Mouse (Mus musculus) stomach, embryonic 14.5 days (tissue): ENCODE measurements at regions not wholly inside any gene's neighbourhood (a gene's known extent, or its start where the extent isn't known, plus 50 kb on each side); places are given as distances from the start of the nearest gene placed in this dataset.

Source experiments
- ATAC-seq: fragments of 200-750 bp; cut with Nextera tagmentation; 2 replicates; pipeline ENCODE4 v1.8.0; 2017; ENCODE audit warnings: low read depth, moderate TSS enrichment; ENCODE audit not compliant: insufficient number of reproducible peaks, insufficient read depth, low FRiP score
- H3K27ac ChIP-seq: fragments of 300-500 bp; sonication (generic); 2 replicates; pipeline ENCODE4 v1.5.1; 2014; ENCODE audit warnings: mild to moderate bottlenecking, low read length, moderate library complexity, mixed read lengths
- H3K27me3 ChIP-seq: fragments of 300-500 bp; sonication (generic); 2 replicates; pipeline ENCODE4 v1.6.1; 2014; ENCODE audit warnings: low read length, control low read depth, mixed read lengths; ENCODE audit not compliant: control insufficient read depth, insufficient read depth
- H3K36me3 ChIP-seq: fragments of 300-500 bp; sonication (generic); 2 replicates; pipeline ENCODE4 v1.6.1; 2014; ENCODE audit warnings: mild to moderate bottlenecking, control low read depth, low read length, moderate library complexity, mixed read lengths; ENCODE audit not compliant: control insufficient read depth, insufficient read depth
- H3K4me1 ChIP-seq: fragments of 300-500 bp; sonication (generic); 2 replicates; pipeline ENCODE4 v1.6.1; 2014; ENCODE audit warnings: low read length, control low read depth, mixed read lengths; ENCODE audit not compliant: control insufficient read depth, insufficient read depth
- H3K4me2 ChIP-seq: fragments of 300-500 bp; sonication (generic); replicated peaks from 2 replicates; pipeline ENCODE4 v1.6.1; 2014; ENCODE audit warnings: low read depth, low read length, control low read depth
- H3K4me3 ChIP-seq: fragments of 300-500 bp; sonication (generic); 2 replicates; pipeline ENCODE4 v1.5.1; 2014; ENCODE audit warnings: low read depth, low read length, control low read depth
- H3K9ac ChIP-seq: fragments of 300-500 bp; sonication (generic); replicated peaks from 2 replicates; pipeline ENCODE4 v1.6.1; 2014; ENCODE audit warnings: low read depth, mild to moderate bottlenecking, control low read depth, low read length, moderate library complexity, mixed read lengths
- H3K9me3 ChIP-seq: fragments of 300-500 bp; sonication (generic); 2 replicates; pipeline ENCODE4 v1.6.1; 2016; ENCODE audit warnings: low read depth, low read length, control low read depth; ENCODE audit not compliant: control insufficient read depth
- WGBS: fragments of 180-500 bp; shearing (Covaris S2); extraction: QIAGEN DNeasy Blood & Tissue Kit; methylation state at CpG from one replicate; pipeline ENCODE4 v1.1.7; 2014; 5-methylcytosine and 5-hydroxymethylcytosine counted together

DNA sequence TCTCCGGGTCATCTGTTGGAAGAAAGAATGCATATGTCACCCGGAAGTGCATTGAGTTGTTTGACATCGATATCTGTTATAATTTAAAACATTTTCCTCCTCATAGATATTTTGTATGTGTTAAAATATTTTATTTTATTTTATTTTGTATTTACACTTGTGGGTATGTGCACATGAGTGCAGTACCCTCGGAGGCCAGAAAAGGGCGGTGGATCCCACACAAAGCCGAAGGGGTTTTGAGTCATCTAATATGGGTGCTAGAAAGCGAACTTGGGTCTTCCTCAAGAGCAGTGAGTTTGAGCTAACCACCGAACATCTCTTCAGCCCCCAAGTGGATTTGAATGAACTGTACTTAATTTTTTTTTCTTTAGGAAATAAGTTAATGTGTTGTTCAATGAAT lies 156.0 kb downstream of the Gm11011 start:
- no peaks in the 10 kb centered on the region for H3K4me1 ChIP-seq
- no peaks in the 10 kb centered on the region for H3K27me3 ChIP-seq
- no peak overlapping the region for H3K27ac ChIP-seq
- no peak overlapping the region for H3K9ac ChIP-seq
- ATAC-seq, result no peak
- no peaks in the 10 kb centered on the region for H3K9me3 ChIP-seq
- no peak overlapping the region for H3K4me3 ChIP-seq
- H3K4me2 ChIP-seq, result no peak overlapping the region
- H3K36me3 ChIP-seq, result no peaks in the 10 kb centered on the region
- WGBS, result 96% methylated on average over 8 of the region's 8 CpGs

DNA sequence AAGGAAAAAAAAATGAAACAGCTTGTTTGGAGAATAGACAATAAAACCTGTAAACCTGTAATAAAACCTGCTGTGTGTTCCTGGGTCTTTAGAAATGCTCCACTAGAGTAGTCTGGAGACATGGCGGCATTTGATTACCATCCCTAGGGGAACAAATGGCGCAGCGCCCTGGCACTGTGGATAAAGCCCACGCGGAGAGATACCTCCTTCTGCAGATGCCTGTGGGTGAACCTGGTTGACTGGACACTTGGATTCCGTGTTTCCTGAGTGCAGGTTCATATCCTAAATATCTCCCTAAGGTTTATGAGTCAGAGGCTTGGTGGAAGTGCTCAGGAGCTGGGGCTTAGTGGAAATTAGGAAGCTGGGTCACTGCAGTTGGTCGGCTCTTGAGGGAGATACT lies 158.1 kb downstream of the Gm11011 start:
- no peak overlapping the region for H3K4me2 ChIP-seq
- WGBS, result 90% methylated on average over 7 of the region's 7 CpGs
- H3K27me3 ChIP-seq, result no peaks in the 10 kb centered on the region
- no peaks in the 10 kb centered on the region for H3K9me3 ChIP-seq
- H3K36me3 ChIP-seq, result no peaks in the 10 kb centered on the region
- H3K9ac ChIP-seq, result no peak overlapping the region
- ATAC-seq, result no peak
- no peak overlapping the region for H3K27ac ChIP-seq
- no peak overlapping the region for H3K4me3 ChIP-seq
- H3K4me1 ChIP-seq, result no peaks in the 10 kb centered on the region

DNA sequence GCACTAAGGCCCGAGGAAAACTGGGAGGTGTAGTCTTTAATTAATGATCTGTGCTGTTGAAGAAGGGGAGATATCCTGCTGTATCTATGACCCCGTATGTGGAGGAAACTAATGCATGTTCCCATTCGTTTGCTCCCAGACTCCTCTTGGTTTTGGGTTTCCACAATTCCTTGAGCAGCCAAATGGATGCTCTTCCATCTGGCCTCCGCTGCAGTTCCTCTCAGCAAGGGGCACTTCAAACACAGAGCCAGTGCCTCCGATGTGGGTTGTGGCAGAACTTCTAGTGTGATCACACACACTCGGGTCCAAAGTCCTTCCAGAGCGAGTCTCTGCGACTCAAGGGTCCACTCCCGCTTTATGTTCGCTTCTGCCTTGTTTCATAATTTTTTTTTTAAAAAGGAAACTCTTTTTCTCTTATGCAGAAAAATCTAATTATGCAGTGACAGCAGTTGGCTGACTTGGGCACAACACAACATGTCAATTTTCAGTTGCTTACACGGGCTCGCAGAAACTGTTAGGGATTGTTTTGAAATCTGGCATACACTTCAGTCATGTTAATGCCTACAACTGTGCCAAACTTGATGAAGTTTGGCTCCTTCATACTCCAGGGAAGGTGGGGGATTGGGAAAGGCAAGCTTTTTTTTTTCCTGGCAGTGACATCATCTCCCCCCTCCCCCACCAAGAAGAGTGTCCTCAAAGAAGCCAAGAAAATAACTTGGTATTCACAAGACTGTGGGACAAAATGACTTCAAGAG lies 163.2 kb downstream of the Gm11011 start:
- ATAC-seq, result no peak
- H3K9ac ChIP-seq, result no peak overlapping the region
- no peaks in the 10 kb centered on the region for H3K9me3 ChIP-seq
- H3K27ac ChIP-seq, result no peak overlapping the region; the same call in 1 of the 2 replicates
- H3K4me2 ChIP-seq, result no peak overlapping the region
- 69% methylated on average over 12 of the region's 12 CpGs for WGBS
- H3K36me3 ChIP-seq, result no peaks in the 10 kb centered on the region
- H3K4me1 ChIP-seq, result no peaks in the 10 kb centered on the region
- H3K4me3 ChIP-seq, result no peak overlapping the region
- no peaks in the 10 kb centered on the region for H3K27me3 ChIP-seq

DNA sequence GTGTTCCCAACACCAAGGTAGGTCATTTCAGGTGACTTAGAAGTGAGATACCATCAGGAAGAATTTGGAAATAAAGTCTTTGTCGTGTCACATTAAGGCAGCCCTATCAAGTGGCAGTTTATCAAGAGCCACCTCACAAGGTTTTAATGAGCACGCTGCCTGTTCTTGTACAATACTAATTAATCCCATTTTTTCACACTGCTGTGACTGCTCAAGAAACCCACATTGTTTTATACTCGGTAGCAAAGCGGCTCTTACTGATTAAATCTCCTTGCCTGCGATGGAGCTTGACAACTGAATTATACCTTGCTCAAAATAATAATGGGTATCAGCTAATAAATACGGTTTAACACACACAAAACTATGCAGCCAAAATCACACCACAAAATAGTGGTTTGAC lies 175.2 kb downstream of the Gm11011 start:
- Histone ChIP-seq H3K9ac (no peak overlapping the region), H3K27me3 (no peaks in the 10 kb centered on the region), H3K4me2 (no peak overlapping the region), H3K9me3 (no peaks in the 10 kb centered on the region), H3K27ac (no peak overlapping the region), H3K4me1 (no peaks in the 10 kb centered on the region), H3K4me3 (no peak overlapping the region), H3K36me3 (no peaks in the 10 kb centered on the region)
- WGBS, result 79% methylated on average over 6 of the region's 6 CpGs
- ATAC-seq, result no peak

DNA sequence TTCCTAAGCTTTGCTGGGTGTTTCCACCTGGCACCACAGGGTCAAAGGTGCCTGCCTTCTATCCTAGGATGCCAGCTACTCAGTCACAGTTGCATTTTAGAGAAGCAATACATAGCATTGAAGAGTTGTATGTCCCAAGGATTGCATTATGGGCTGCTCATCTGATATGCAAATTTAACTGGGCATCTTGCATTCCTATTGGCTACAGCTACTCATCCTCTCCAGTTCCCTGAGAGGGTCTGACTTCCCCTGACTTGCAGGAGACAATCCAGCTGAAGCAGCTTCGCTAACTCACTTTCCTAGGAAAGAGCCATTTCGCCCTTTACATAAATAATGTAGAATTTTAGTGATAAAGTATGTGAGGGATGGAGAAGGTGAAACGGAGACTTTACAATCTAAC lies 177.5 kb downstream of the Gm11011 start:
- 31% methylated on average over 3 of the region's 3 CpGs for WGBS

DNA sequence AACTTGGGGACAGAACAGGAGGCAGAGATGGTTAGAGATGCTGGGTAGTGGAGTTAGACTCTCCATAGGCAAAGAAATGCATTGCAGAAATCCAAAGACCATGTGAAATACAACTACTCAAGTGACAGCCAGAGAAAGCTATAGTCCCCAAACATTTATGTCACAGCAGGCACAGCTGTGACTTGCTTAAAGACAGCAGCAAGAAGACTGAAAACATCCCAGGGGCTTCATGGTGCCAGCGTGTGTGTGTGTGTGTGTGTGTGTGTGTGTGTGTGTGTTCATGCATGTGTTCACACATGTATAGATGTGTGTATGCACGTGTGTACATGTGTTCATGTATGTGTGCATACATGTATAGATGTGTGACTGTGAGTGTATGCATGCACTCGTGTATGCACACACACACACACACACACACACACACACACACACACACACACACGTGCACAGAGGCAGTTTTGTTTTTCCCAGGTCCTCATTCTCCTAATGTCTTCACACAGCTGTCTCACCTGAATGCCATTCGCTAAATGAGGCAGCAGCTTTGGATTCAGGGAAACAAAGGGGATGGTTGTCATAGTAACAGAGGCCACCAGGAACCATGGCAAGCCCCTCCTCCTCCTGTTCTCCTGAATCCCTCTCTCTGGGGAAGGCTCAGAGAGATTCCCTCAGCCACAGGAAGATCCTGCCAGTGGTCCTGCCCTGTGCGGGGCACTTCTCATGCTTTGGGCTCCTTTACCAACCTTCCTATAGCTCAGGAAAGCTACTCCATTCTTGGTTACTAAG lies 182.4 kb downstream of the Gm11011 start:
- WGBS, result 32% methylated on average over 6 of the region's 6 CpGs
- Histone ChIP-seq H3K9me3 (no peaks in the 10 kb centered on the region), H3K36me3 (no peaks in the 10 kb centered on the region), H3K27ac (no peak overlapping the region), H3K4me2 (no peak overlapping the region), H3K9ac (no peak overlapping the region), H3K27me3 (no peaks in the 10 kb centered on the region), H3K4me3 (no peak overlapping the region), H3K4me1 (no peaks in the 10 kb centered on the region)
- no peak for ATAC-seq

More for the DNA sequence above, 177.5 kb downstream of the Gm11011 start:
- H3K4me1 ChIP-seq, result no peaks in the 10 kb centered on the region
- H3K27ac ChIP-seq, result no peak overlapping the region
- H3K9ac ChIP-seq, result no peak overlapping the region
- no peak for ATAC-seq
- no peaks in the 10 kb centered on the region for H3K36me3 ChIP-seq
- H3K9me3 ChIP-seq, result no peaks in the 10 kb centered on the region
- no peak overlapping the region for H3K4me2 ChIP-seq
- H3K27me3 ChIP-seq, result no peaks in the 10 kb centered on the region
- H3K4me3 ChIP-seq, result no peak overlapping the region

DNA sequence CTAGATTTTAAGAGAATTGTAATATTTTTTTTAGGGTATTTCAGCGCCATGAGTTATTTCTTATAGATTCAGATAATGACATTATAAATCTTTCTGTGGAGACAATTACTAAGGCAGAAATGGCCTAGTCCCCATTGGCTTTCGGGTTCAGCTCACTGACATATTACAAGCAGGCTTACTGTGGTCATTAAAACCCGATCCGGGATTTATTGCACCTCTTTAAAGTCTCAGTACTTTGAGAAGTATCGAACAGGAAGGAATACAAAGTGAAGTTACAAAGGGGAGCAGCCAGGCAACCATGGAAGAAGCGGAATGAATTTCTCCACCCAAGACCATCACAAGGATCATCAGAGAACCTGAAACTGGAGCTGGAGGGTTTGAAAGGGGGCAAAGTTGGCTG lies 189.8 kb downstream of the Gm11011 start:
- Histone ChIP-seq H3K4me1 (no peaks in the 10 kb centered on the region), H3K27me3 (no peaks in the 10 kb centered on the region), H3K4me2 (no peak overlapping the region), H3K36me3 (no peaks in the 10 kb centered on the region), H3K9me3 (no peaks in the 10 kb centered on the region), H3K9ac (no peak overlapping the region), H3K27ac (no peak overlapping the region), H3K4me3 (no peak overlapping the region)
- ATAC-seq, result no peak
- WGBS, result 60% methylated on average over 6 of the region's 6 CpGs

DNA sequence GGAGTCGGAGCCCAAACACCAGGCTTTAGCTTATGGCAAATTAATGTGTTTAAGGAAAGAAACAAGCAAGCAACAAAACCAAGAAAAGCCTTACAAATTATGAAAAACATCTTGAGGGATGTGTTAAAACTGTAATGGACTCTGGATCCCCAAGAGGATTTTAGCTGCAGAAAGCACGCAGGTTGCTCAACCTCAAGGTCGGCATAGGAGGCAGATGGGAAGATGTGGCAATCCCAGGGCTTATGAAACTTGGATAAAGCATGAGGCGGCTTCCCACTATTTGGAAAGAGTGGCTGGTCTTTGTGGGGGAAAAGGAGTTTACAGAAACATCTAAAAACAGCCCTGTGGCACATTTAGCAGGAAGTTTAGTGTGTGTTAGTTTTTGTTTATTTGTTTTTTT lies 190.5 kb downstream of the Gm11011 start:
- no peak overlapping the region for H3K9ac ChIP-seq
- WGBS, result 81% methylated on average over 4 of the region's 4 CpGs
- H3K4me1 ChIP-seq, result no peaks in the 10 kb centered on the region
- no peak overlapping the region for H3K4me3 ChIP-seq
- ATAC-seq, result no peak
- no peaks in the 10 kb centered on the region for H3K9me3 ChIP-seq
- H3K27ac ChIP-seq, result no peak overlapping the region
- no peak overlapping the region for H3K4me2 ChIP-seq
- no peaks in the 10 kb centered on the region for H3K27me3 ChIP-seq
- H3K36me3 ChIP-seq, result no peaks in the 10 kb centered on the region
